Mouse (Mus musculus): ENCODE data around the gene Btbd8.

Btbd8 gene

DNA sequence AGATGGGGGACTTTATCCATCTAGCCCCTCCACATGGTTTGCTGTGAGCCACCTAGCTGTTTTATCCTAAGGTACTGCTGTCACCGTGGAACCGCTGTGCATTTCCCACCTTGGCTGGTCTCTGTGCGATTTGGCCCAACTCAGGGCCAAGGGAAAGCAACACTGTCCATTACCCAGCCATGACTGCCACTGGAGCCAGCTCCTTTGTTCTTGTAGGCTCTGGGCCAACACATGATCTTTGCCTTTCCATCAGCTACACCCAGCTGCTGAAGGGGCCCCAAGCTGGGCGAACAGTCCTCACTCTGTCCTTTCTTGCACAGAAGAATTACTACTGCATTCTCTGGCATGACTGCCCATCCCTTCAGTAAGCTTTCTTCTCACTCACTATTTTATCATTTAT, 80.8 kb downstream of the Btbd8 start:
- no peak for DNase-seq (ENCODE audit: low spot score in 2 of 2)

DNA sequence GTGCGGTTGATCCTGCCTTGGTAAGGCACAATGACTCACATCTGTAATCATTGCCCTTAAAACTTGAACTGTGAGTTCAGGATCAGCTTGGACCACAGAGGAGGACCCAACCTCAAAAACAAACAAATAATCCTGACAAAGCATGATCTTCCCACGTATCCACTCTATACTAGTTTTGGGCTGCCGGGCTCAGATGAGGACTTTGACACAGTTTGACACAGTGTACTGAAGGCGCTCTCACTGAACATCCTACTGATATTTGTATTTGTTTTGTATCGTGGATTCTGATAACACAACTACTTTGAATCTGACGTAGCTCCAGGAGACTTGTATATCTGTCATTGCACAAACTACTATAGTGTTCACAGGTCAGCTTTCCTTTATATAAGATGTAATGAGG, 83.6 kb downstream of the Btbd8 start:
- no peak for DNase-seq (ENCODE audit: low spot score in 2 of 2)

DNA sequence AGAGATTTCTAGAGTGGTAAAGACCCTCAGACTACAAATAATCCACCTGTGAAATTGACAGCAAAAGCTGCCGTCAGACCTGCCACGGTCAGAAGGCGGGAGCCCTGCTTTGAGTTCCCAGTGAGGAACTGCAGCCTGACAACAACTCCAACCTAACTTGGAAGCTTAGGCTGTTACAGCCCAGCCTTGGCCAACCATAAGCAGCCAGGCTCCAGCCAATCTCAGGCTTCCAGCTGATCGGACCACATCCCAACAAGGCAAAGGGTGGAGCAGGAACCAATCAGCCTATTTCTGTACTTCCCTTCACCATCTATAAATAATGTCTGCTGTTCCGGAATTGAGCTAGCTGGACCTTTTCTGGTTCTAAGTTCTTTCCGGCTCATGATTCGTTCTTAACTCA, 84.1 kb downstream of the Btbd8 start:
- DNase-seq (ENCODE audit: low spot score in 2 of 2): no peak

DNA sequence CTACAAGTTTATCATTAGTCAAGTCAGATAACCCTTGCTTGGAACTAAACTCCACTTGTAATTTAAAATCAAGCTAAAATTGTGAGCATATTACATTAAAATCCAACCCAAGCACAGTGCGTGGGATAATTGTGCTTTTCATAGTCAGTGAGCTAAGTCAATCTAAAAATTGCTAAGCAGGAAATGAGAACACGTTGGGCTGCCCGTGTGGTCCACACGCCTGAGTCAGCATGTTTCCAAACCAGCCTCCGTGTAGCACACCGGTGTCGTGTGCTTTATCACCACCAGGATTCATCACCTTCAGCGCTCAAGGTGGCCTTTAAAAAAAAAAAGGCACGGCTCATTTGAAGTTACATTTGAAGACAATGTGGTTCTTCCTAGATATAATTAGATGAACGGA, 86.5 kb downstream of the Btbd8 start:
- DNase-seq (ENCODE audit: low spot score in 2 of 2): no peak

DNA sequence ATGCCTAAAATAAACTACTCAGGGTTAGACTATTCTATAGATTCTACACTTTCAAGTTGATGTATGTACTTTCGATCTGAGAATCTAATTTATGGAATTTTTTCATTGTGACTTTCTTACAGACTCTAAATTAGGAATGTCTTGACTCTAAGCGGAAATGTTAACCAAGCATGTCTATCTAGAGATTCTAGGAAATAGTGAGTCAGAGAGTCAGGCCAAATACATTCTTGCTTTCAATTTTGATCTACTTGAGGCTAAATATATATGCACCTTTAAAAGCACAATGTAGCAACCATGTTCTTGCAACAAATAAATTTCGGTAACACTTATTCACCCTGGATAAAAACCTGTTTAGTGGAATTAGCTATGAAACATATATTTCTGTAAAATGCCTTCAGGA, 91.1 kb downstream of the Btbd8 start:
- DNase-seq (ENCODE audit: low spot score in 2 of 2): no peak

DNA sequence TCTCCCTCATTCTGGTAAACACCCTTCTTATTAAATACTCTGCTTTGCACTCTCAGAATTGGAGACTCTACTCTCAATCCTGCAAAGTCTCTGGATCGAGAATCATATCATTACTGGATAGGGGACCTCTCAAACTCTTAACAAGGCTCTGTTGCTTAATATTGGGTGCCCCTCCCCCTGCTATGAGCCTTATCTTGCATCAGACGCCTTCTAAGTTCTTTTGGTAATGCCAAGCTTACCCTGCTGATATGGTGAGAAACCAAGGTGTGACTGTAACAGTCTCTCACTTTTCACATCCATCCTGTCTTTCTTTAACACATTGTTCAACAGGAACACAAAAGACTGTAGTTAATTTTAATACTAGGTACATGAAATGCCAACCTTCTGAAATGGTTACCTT, 95.8 kb downstream of the Btbd8 start:
- DNase-seq (ENCODE audit: low spot score in 2 of 2): no peak

DNA sequence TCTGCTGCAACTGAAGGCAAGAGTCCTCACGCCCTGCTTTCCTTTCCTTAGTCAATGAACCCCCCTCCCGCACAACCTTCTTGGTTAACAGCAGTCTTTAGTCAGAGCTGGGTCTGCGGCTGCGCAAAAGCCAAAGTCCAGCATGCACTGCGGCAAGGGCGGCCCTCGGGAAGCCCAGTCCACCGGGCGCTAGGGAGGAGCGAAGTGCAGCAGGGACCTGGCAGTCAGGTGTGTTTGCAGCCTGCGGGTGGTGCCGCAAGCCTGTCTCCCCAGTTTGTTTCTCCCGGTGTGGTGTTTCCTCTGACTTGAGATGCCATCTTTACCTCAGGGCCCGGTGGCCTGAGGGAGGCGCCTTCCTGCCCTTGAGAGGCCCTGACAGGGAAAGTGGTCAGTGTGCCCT, 96.8 kb downstream of the Btbd8 start, which contains the start of gene 1700028K03Rik:
Gene 1700028K03Rik, plus strand, starts transcription at position 129 of the 400 bp plus-strand sequence.
- no peak for DNase-seq (ENCODE audit: low spot score in 2 of 2)

DNA sequence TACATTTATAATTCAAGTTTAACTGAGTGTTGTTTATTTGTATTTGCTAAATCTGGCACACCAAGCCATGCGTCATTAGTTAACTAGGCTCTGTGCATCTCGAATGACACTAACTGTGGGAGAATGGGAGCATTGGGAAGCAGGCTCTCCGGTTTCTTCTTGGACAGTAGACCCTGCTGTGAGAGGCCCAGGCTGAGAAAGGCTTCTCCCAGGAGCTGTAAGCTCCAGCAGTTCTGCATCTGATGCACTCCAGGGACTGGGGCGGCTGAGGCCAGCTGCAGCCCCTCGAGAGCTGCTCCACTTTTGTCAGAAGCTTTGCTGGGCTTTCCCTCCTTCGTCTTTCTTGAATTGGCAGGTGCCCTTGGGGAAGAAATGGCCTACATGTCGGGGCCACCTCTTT, 103.9 kb downstream of the Btbd8 start:
- DNase-seq (ENCODE audit: low spot score in 2 of 2): no peak

DNA sequence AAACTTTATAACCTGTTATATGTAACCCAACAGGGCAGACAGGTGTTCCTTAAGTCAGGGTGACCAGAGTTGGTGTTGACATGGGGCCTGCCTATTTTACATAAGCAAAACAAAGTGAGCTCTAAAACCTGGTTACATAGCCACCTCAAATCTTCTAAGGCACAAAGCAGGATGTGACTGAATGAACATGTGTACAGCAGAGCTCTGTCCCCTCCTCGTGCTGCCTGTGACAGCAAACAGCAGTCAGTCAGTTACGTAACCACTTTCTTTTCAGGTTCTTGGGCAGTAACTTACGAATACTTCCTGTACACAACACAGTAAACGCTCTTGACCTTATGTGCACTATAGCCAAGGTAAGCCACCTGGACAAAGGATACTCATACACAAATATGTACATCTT, 108.1 kb downstream of the Btbd8 start:
- no peak for DNase-seq (ENCODE audit: low spot score in 2 of 2)

DNA sequence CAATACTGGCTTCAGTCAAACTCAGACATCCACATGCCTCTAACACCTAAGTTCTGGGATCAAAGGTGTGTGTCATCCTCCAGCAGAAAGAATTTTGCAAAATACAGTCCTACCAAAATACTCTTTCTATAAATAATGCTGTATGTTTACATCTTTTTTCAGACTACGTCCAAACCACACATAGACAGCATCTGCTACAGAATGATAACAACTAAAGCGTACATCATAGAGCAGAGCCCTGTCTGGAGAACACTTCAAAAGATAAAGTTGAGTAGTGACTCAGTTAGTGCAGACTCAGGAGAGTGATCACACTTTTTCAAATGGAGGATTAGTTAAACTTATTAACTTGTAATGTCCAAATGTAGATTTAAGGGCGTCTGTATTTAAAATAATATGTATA, 110.2 kb downstream of the Btbd8 start:
- DNase-seq (ENCODE audit: low spot score in 2 of 2): no peak

DNA sequence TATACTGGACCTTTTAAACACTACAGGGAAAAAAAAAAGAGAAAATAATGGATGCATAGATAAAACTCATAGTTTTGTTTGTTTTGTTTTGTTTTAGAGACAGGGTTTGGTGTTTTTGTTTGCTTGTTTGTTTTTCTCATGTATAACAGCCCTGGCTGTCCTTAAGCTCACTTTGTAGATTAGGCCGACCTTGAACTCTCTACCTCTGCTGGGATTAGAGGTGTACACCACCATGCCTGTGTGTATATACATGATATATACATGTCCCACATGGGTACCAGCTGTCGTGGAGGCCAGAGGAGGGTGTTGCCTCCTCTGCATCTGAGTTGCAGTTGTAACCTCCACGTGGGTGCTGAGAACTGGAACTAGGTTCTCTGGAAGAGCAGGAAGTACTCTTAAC, 110.6 kb downstream of the Btbd8 start:
- no peak for DNase-seq (ENCODE audit: low spot score in 2 of 2)

DNA sequence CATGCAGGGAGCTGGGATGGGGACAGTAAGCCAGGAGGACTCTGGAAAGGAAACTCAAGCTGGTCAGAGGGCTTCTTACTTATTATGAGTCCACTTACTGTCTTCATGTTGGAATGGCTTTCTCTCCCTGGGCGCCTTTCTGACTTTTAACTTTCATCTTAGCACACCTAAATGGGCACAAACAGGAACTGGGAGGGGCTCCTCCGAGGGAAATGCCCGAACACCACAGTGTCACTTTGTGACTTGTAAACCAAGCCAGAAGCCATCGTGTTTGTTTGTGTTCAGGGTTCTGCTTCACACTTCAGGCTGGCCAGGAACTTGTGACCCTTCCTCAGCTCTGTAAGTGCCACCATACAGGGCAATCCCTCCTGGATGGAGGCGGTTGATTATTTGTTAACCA, 116.5 kb downstream of the Btbd8 start:
- no peak for DNase-seq (ENCODE audit: low spot score in 2 of 2)

DNA sequence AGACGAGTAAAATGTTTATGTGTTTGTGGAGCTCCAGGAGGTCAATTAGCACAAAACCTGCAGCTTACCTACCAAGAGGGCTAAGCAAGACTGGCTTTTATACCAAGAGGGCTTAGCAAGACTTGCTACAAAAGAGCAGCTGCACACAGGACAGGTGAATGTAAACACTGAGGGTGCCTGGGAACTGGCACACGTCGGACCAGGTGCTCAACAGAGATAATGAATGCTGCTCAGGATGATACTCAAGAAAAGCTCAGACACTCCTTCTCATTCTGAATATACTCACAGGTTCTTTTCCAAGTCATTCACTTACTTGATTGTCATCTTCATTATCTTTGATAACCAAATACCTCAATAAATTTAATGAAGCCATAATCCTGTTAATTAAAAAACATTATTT, 119.2 kb downstream of the Btbd8 start:
- DNase-seq (ENCODE audit: low spot score in 2 of 2): no peak

All from spleen, postnatal 14 days (tissue).